Mouse (Mus musculus): ENCODE measurements around the gene Ppif.

Ppif gene

DNA sequence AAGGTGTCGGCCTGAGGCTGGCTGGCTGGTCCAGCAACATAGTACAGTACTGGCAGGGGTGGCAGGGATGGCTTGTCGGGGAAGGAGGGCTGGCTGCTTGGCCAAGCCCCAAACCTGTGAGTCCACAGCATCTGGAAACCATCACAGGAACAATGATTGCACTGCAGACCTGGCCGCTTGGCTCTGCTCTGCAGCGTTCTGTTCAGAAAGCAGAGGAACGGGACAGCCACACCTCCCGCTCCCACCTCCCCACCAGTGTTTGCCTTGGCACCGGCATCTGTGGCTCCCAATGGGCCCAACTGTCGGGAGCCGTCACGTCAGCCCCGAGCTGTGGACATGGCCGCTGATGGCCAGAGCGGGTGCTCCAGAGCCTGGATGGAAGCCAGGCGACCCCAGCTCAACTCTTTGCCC, 44.6 kb downstream of the Ppif start:
- DNase-seq: no peak

DNA sequence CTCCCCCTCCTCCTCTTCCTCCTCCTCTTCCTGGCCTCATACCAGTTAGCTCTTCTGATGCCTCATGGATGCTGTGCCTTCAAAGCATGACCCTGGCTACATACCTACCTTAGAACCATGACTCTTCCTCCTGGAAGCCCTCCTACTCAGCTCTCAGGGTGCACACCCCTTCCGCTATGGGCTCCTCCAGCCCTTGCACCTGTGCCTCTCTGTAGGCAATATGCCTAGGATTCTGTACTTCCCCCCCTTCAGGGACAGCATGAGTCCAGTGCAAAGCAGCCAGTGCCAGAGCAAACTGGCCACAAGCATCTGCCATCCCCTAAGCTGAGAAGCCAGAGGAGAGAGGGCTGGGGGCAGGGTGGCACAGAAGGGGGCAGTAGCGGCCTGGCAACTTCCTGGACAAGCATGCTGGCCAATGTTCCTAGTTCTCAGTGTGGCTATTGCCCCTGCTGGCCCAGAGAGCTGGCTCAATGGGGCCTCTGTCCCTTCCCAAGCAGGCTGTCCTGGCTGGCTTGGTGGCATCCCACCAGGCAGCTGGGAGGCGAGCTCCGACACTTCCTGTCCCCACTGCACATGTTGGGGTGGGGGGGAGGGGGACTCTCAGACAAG, 46.1 kb downstream of the Ppif start:
- DNase-seq: no peak

GRCm38 (mm10) chr14:25741211-25741610, 47.3 kb downstream of the Ppif start:
- no peak for DNase-seq

DNA sequence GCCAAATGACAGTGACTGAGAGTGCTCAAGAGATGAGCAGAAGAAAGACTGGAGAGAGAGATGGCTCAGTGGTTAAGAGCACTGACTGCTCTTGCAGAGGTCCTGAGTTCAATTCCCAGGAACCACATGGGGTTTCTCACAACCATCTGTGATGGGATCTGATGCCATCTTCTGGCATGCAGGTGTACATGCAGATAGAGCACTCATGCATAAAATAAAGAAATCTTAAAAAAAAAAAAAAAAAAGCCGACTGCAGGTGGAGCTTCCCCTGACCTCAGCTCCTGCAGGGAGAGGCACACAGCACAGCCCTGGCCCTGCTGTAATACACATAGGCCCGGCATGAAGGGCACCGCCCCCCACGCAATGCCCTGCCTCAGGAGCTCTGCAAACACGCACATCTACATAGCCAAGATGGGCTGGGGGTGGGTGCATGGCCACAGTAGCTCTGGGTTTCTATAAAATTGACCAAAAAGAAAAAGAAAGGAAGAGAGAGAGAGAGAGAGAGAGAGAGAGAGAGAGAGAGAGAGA, 48.0 kb downstream of the Ppif start:
- no peak for DNase-seq

DNA sequence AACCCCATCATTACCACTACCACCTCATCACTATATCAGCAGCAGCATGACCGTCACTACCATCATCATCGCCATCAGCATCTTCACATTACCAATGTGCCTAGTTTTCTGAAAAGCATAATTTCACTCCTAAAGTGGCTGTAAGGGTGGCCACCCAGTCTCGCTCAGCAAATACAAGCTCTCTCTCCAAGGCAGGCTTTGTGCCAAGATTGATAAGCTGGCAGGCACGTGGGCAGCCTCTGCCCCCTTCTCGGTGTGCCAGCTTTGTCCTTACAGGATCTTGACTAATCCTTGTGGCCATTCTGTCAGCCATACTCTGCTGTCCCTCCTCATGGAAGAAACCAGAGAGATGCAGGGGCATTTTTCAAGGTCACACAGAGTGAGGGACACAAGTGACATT, 49.0 kb downstream of the Ppif start:
- DNase-seq: no peak

DNA sequence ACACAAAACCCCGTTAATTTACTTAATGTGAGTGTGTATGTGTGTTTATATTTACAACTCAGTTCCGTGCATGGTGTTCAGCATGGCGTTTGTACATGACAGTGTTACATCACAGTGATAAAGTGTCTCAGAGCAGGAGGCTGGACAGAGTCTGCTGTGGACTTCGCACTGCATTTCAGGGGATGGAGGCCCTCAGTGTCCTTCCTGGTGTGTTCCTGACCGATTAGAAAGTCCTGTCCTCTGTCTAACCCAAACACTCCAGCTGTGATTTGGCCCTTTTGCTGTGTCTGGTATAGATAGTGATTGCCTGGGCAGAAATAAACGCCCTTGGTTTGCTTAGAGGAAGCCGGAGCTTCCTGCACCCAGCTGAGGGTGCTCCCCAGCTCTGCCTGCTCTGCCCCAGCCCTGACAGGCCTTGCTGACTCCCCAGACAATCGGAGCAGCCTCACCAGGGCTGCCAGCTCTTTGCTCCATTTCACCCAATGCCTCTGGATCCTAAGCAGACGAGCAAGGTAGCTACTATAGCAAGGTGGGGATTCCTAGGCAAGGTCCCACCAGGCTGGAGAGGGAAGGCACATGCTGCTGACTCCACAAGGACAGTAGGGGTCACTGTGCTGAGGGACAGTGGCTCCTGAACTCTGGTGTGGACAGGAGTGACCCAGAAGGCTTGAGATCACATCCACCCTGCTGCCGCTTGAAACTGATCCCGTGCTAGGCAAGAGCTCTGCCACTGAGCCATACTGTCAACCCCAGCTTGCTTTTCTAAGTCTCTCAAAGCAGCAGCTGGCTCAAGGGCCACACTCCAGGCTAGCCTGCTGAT, 51.6 kb downstream of the Ppif start:
- DNase-seq: no peak

GRCm38 (mm10) chr14:25746371-25746770, 52.4 kb downstream of the Ppif start:
- no peak for DNase-seq

DNA sequence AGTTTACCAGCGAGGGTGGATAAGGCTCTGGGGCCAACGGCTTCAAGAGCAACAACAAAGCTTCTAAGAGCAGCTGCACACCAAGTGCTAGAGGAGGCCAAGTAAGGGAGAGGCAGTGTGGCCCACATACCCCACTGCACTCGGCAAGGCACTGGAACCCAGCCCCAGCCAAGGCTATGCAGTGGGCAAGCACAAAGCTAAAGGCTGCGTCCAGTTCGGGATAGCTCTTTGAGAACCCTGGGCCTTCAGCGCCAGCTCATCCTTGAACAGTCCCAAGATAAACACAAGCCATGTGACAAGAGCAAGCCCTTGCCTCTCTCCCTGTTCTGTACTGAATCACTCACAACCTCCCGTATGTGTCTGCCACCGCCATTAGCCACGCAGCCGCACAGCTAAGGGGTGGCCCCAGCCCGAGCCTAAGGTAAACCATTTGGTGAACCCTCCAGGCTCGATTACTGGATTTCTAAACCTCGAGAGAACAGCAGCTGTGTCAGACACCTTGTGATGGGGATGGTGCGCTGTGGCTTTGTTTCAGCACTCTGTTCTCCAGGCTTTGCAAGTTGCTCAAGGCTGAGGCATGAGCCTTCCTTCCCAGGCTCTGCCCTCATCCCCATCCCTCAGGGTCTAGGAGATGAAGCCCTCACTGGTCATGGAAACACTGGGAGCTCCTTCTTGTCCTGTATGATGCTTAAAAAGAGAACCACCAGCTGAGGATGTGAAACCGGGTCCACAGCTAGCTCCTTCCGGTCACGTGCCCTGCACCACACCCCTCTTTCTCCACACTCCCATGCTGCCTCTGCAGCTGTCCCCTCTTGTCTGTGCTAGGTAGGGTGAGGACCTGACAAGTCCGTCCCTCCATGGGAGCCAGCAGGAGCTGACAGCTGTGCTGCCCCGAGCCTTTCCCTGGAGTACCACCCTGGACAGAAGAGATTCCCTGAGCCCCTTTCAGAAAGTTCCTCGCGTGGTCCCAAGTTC, 53.3 kb downstream of the Ppif start:
- DNase-seq: peak in 1 of 2 experiments; percentile 48

DNA sequence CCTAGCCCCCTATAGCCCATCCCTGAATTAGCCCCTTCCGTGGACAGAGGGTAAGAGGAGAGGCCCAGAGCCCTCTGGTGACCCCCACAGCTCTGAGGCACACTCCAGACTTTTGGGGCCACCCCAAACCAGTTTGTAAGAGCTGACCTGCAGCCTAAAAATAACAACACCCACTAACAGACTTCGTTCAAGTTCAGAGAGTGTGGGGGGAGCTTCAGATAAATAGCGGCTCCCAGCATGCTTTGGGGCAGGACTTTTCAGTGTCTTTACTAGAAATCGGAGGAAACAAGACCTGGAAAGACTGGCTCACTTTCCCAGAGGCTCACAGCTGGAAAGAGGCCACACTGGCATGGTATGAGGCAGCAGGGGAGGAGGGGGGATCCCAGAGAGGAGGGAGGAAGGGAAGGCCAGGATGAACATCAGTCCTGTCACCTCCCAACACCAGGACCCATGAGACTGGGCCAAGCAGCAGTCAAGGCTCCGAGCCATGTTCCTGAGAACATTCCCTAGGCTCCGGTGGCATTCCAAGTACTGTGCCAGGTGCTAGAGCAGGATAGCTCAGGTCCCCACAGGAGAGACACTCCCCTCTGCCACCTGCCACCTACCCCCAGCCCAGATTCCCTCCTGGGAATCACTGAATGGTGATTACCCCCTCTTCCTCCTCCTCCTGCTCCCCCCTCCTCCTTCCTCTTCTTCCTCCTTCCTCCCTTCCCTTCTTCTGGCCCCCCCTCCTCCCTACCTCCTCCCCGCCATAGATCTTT, 54.2 kb downstream of the Ppif start:
- DNase-seq: no peak

DNA sequence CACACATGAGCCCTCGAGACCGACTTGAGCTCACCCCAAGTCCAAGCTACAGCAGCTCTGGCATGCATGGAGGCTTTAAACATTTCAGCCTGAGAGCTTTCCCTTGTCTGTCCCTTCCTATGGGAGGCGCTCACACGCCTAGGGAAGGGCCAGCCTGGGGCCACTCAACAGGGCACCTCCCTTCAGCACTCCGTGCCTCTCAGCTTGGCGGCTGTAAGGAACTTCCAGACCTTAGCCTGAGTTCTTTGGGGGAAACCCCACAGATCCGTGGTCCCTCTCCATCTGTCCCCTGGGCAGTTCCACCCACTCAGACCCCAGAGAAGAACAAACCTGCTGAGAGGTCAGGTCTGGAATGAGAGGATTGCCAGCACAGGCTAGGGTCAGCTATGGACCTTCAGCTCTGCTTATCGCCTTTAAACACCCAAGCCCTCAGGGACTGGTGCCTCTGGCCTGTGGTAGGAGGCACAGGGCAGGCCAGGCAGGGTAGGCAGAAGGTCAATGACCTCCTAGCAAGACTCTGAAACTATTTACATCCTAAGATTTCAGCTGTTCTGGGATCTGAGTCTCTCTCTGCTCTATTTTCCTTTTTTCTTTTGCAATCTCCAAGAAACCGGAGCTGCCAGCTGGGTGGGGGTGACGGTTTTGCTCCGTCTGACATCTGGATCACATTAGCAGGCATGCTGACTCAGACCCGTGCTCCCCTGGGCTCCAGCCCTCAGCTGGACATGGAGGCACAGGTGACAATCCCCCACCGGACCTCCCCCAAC, 55.4 kb downstream of the Ppif start:
- no peak for DNase-seq

Measured in thymus, adult 18-20 months (tissue).